Mouse (Mus musculus) hindbrain, embryonic 16.5 days (tissue): ENCODE data around the gene Ackr4. TPM values are rescaled to one million over a fixed set of nuclear protein-coding genes. Genes with fewer than 3 reads are reported as not detected.

Experiments
- ATAC-seq: fragments of 200-750 bp; cut with Nextera tagmentation; 2 replicates; pipeline ENCODE4 v1.8.0; 2017; ENCODE audit warnings: moderate TSS enrichment, moderate library complexity
- H3K27ac ChIP-seq: fragments of 300-500 bp; sonication (generic); 2 replicates; pipeline ENCODE4 v1.5.1; 2014; ENCODE audit warnings: low read depth, mild to moderate bottlenecking, control low read depth, low read length, moderate library complexity
- H3K27me3 ChIP-seq: fragments of 300-500 bp; sonication (generic); replicated peaks from 2 replicates; pipeline ENCODE4 v1.6.1; 2014; ENCODE audit warnings: low read length; ENCODE audit not compliant: control insufficient read depth, insufficient read depth
- H3K36me3 ChIP-seq: fragments of 300-500 bp; sonication (generic); 2 replicates; pipeline ENCODE4 v1.6.1; 2014; ENCODE audit warnings: mild to moderate bottlenecking, low read length, moderate library complexity, mixed read lengths; ENCODE audit not compliant: control insufficient read depth, insufficient read depth
- H3K4me1 ChIP-seq: fragments of 300-500 bp; sonication (generic); 2 replicates; pipeline ENCODE4 v1.6.1; 2014; ENCODE audit warnings: low read depth, low read length; ENCODE audit not compliant: control insufficient read depth, insufficient read depth
- H3K4me2 ChIP-seq: fragments of 300-500 bp; sonication (generic); 2 replicates; pipeline ENCODE4 v1.6.1; 2014; ENCODE audit warnings: mild to moderate bottlenecking, low read length, control low read depth, moderate library complexity
- H3K4me3 ChIP-seq: fragments of 300-500 bp; sonication (generic); 2 replicates; pipeline ENCODE4 v1.5.1; 2014; ENCODE audit warnings: mild to moderate bottlenecking, low read length, control low read depth, moderate library complexity
- H3K9ac ChIP-seq: fragments of 300-500 bp; sonication (generic); 2 replicates; pipeline ENCODE4 v1.6.1; 2014; ENCODE audit warnings: low read depth, mild to moderate bottlenecking, control low read depth, low read length, moderate library complexity
- H3K9me3 ChIP-seq: fragments of 300-500 bp; sonication (generic); 2 replicates; pipeline ENCODE4 v1.6.1; 2014; ENCODE audit warnings: mild to moderate bottlenecking, low read length, moderate library complexity; ENCODE audit not compliant: control insufficient read depth
- WGBS: fragments of 180-500 bp; shearing (Covaris S2); extraction: QIAGEN DNeasy Blood & Tissue Kit; methylation state at CpG from one replicate; pipeline ENCODE4 v1.1.7; 2014; 5-methylcytosine and 5-hydroxymethylcytosine counted together
- polyA plus RNA-seq: library from polyadenylated mRNA; unstranded; fragments of >200 nt; fragmentation: Nextera tagmentation; extraction: Ambion mirVana; gene quantifications from 2 replicates; pipeline ENCODE4 v1.2.1, GENCODE M21; 2015

Ackr4 gene
- polyA plus RNA-seq, 1 experiment from 2014 or later = 1.8 TPM

DNA sequence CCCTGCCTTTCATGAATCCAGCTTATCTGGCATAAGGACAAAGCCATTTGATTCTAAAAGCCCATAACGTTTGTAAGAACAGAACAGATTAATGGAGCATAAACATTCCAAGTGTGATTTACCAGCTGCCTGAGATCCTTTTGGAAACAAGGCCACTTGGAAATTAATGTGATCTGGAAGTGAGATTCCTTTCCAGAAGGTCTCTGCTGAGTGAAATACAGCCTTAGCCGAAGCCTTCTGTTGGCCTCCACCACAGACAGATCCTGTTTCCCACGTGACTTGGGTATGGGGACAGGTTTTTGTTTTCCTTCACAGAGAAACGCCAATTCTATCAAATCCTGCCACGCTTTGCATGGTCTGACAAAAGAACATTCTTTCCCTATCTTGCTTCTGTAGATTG lies 3.1 kb downstream of the Ackr4 start:
- H3K4me1 ChIP-seq = peaks cover 4% of the 10 kb centered on the region
- ATAC-seq = no peak
- H3K9me3 ChIP-seq = no peaks in the 10 kb centered on the region
- H3K4me3 ChIP-seq = no peak overlapping the region
- H3K27me3 ChIP-seq = no peaks in the 10 kb centered on the region
- H3K27ac ChIP-seq = 0 out of 2 replicates have a peak overlapping the region, but pooled peaks have one; percentile 12
- H3K9ac ChIP-seq = no peak overlapping the region
- no peaks in the 10 kb centered on the region for H3K36me3 ChIP-seq
- H3K4me2 ChIP-seq = no peak overlapping the region
- WGBS = 36% methylated on average over 5 of the region's 5 CpGs

DNA sequence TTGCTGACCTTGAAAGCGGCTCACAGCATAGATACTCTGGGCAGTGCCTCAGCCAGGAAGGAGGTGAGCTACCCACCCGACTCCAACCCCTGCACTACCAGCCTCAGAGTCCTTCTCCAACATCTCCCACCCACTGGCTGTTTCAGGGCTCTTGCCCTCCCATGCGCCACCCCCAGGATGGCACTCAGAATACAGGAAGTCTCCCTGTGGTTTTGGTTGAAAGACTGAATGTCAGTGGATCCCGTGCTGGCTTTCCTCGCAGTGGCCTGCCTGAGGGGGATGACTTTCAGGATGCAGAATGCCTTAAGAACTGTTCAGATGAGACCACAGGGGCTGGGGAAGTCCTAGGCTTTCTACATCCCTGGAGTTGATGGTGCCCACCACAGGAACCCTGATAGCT lies 3.6 kb downstream of the Ackr4 start:
- no peak for ATAC-seq

DNA sequence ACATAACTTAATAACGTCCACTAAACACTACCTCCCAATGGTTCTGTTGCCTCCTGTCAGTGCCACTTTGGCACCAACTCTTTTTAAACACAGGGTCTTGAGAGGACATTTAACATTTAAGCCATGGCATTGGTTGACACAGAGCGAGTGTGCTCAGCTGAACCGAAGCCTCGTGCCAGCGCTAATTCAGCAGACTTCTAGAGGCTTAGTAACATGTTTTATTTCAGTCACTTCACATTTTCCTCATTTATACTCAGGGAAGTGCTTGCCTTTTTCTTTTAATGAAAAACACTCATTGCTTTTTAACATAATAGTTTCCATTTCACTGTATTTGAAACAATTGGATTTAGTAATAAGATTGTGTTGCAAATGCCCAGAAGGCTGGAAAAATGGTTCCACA lies 17.6 kb downstream of the Ackr4 start:
- no peak for ATAC-seq
- no peak overlapping the region for H3K9ac ChIP-seq
- 95% methylated on average over 5 of the region's 5 CpGs for WGBS
- H3K27ac ChIP-seq = no peak overlapping the region
- H3K4me2 ChIP-seq = no peak overlapping the region
- H3K9me3 ChIP-seq = peaks cover 5% of the 10 kb centered on the region; the same call in 1 of the 2 replicates
- no peaks in the 10 kb centered on the region for H3K27me3 ChIP-seq
- no peaks in the 10 kb centered on the region for H3K4me1 ChIP-seq
- no peaks in the 10 kb centered on the region for H3K36me3 ChIP-seq
- H3K4me3 ChIP-seq = no peak overlapping the region

More for the DNA sequence above, 3.6 kb downstream of the Ackr4 start:
- Histone ChIP-seq H3K4me1 (peaks cover 4% of the 10 kb centered on the region), H3K27ac (0 out of 2 replicates have a peak overlapping the region, but pooled peaks have one; percentile 3), H3K36me3 (no peaks in the 10 kb centered on the region), H3K9me3 (no peaks in the 10 kb centered on the region), H3K4me3 (no peak overlapping the region), H3K9ac (no peak overlapping the region), H3K4me2 (no peak overlapping the region), H3K27me3 (no peaks in the 10 kb centered on the region)
- 77% methylated on average over 5 of the region's 5 CpGs for WGBS

DNA sequence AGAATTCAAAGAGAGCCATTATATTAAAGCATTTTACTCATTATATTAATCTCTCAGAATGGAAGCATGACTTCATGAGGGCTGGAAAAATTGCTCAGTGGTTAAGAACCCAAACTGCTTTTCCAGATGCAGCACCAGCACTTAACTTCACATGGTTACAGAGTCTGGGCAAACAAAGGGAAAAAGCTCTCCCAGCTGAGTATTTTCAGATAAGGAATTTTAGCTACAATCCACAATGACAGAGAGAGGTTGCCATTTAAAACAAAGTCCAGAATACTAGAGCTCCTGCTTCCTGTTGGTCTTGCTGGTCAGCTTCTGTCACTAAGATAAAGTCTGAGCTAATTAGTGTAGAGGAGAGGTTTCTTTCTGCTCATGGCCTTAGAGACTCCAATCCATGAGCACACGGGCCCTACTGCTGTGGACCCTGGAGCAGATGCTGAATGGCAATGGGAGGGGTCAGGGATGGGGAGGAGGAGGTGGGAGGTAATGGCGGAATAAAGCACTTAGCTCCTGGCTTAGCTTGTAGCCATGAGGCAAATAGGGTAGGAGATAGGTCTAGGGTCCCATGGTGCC lies 18.1 kb downstream of the Ackr4 start:
- Histone ChIP-seq H3K27ac (no peak overlapping the region), H3K4me3 (no peak overlapping the region), H3K9me3 (peaks cover 5% of the 10 kb centered on the region; the same call in 1 of the 2 replicates), H3K9ac (no peak overlapping the region), H3K4me2 (no peak overlapping the region), H3K4me1 (no peaks in the 10 kb centered on the region), H3K36me3 (no peaks in the 10 kb centered on the region), H3K27me3 (no peaks in the 10 kb centered on the region)
- 68% methylated on average over 2 of the region's 2 CpGs for WGBS
- ATAC-seq = no peak

DNA sequence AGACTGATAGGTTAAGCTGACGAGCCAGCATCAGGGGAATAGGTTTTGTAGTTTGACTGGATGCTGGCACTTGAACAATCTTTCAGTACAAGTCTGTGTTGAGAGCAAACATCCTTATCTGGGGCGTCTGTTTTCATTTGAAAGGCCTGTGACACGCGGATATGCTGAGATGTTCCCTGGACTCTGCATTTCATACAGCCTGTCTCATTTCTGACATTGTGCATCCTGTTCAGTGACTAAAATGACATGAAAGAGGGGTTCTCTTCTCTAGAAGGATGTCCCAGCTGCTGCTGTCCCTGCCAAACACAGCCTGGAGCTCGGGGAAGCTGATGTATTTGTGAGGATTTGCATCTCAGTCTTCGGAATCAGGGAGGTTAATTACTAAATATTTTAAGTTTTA lies 19.3 kb downstream of the Ackr4 start:
- Histone ChIP-seq H3K4me2 (no peak overlapping the region), H3K9me3 (peaks cover 5% of the 10 kb centered on the region; the same call in 1 of the 2 replicates), H3K9ac (no peak overlapping the region), H3K4me1 (no peaks in the 10 kb centered on the region), H3K36me3 (no peaks in the 10 kb centered on the region), H3K27ac (no peak overlapping the region), H3K4me3 (no peak overlapping the region), H3K27me3 (no peaks in the 10 kb centered on the region)
- 81% methylated on average over 6 of the region's 6 CpGs for WGBS
- no peak for ATAC-seq

DNA sequence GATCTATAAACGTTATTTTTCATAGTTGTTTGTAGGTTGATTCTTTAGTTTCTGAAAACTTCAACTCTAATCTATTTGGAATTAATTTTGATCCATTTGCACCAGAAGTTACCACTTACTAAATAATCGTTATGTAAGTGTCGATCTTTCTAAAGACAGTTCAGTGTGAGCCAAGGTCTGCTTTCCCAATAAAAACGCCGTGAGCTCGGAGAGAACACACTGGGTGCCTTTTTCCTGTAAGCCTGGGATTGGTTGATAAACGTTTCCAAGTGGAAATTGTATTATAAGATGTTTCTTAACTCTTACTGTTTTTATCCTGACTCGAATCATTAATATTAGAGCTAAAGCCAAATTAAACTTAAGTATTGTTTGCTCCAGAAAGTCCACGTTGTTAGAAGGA lies 19.8 kb downstream of the Ackr4 start:
- Histone ChIP-seq H3K27me3 (no peaks in the 10 kb centered on the region), H3K9me3 (peaks cover 4% of the 10 kb centered on the region; the same call in 1 of the 2 replicates), H3K4me3 (no peak overlapping the region), H3K36me3 (no peaks in the 10 kb centered on the region), H3K4me2 (no peak overlapping the region), H3K4me1 (no peaks in the 10 kb centered on the region), H3K9ac (no peak overlapping the region), H3K27ac (no peak overlapping the region)
- no peak for ATAC-seq
- WGBS = 85% methylated on average over 9 of the region's 9 CpGs

DNA sequence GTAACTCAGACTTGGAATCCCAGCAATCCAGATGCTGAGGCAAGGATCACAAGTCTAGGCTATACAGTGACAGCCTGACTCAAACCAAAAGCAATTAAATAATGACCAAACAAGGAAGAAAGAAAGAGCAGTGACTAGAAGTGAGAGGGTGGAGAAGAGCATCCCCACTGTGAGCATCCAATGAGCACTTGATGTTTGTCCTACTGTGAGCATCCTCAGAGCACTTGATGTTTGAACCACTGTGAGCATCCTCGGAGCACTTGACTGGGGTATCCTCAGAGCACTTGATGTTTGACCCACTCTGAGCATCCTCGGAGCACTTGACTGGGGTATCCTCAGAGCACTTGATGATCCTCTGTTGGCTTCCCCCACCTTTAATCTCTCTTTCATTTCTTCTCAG lies 21.7 kb downstream of the Ackr4 start:
- no peaks in the 10 kb centered on the region for H3K36me3 ChIP-seq
- no peaks in the 10 kb centered on the region for H3K27me3 ChIP-seq
- H3K9me3 ChIP-seq = no peaks in the 10 kb centered on the region
- H3K4me2 ChIP-seq = no peak overlapping the region
- H3K4me3 ChIP-seq = no peak overlapping the region
- ATAC-seq = no peak
- no peaks in the 10 kb centered on the region for H3K4me1 ChIP-seq
- no peak overlapping the region for H3K9ac ChIP-seq
- no peak overlapping the region for H3K27ac ChIP-seq
- WGBS = 87% methylated on average over 2 of the region's 2 CpGs

DNA sequence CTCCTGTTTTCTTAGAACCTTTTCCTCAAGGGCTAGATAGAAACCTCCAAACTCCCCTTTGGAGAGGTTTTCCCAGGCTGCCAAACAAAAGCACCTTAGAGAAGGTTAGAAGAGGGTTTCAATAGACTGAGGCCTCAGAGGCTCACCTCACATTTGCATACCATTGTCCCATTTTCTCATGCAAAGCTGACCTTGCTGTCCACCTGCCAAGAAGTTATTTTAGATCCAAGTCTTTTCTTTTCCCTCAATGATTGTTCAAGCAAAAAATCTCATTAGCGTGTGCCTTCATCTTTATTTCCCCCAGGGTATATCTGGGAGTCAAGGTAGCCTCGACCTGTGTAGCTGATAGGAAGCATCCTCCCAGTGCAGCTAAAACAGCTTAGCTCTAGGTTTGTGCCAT lies 23.8 kb downstream of the Ackr4 start:
- H3K9ac ChIP-seq = no peak overlapping the region
- no peaks in the 10 kb centered on the region for H3K4me1 ChIP-seq
- H3K9me3 ChIP-seq = no peaks in the 10 kb centered on the region
- H3K27me3 ChIP-seq = no peaks in the 10 kb centered on the region
- H3K27ac ChIP-seq = no peak overlapping the region
- 34% methylated on average over 2 of the region's 2 CpGs for WGBS
- no peak overlapping the region for H3K4me2 ChIP-seq
- no peaks in the 10 kb centered on the region for H3K36me3 ChIP-seq
- no peak overlapping the region for H3K4me3 ChIP-seq
- ATAC-seq = no peak

DNA sequence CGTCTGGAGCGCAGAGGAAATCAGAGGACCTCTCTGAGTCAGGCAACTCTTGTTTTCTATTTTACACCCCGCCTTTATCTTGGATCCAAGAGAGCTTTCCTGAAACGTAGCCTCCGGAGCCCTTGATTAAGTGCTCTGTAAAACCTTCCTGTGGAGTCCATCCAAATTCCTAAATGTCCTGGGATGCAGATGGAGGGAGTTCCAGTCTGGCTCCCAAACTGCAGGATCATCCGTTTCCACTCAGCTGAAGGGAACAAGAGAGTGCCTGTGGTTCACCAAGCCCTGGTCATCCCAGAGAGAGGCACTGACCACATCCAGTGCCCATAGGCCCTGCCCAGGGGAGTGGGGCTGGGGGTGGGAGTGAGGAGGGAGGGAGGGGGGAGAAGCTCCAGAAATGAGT lies 24.4 kb downstream of the Ackr4 start:
- no peak overlapping the region for H3K4me2 ChIP-seq
- ATAC-seq = no peak
- WGBS = 28% methylated on average over 6 of the region's 6 CpGs

DNA sequence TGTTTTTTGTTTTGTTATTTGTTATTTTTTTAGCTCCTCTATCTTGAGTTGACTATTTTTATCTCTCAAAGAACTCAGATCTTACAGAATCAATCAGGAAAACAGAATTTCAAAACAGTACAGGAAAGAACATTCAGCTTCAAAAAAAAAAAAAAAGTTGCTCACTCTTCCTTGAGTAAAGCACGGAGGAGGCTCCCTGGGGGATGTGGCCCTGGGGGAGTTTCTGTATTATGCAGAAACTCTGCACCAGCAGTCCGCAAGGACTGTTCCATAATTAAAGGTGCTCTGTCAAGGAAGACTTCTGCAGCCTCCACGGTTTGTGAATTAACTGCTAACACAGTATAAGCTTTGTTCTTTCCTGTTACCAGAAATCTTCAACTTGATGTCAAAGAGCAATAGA lies 25.3 kb downstream of the Ackr4 start:
- H3K36me3 ChIP-seq = no peaks in the 10 kb centered on the region
- no peak overlapping the region for H3K27ac ChIP-seq
- H3K9me3 ChIP-seq = no peaks in the 10 kb centered on the region
- 27% methylated on average over 3 of the region's 3 CpGs for WGBS
- H3K9ac ChIP-seq = no peak overlapping the region
- no peaks in the 10 kb centered on the region for H3K4me1 ChIP-seq
- ATAC-seq = no peak
- no peak overlapping the region for H3K4me3 ChIP-seq
- no peak overlapping the region for H3K4me2 ChIP-seq
- H3K27me3 ChIP-seq = no peaks in the 10 kb centered on the region

More for the DNA sequence above, 24.4 kb downstream of the Ackr4 start:
- Histone ChIP-seq H3K27me3 (no peaks in the 10 kb centered on the region), H3K9me3 (no peaks in the 10 kb centered on the region), H3K4me3 (no peak overlapping the region), H3K4me1 (no peaks in the 10 kb centered on the region), H3K36me3 (no peaks in the 10 kb centered on the region), H3K27ac (no peak overlapping the region), H3K9ac (no peak overlapping the region)
